Mouse (Mus musculus): ENCODE measurements around the gene Ddhd1. TPM values are rescaled to one million over a fixed set of nuclear protein-coding genes. Genes with fewer than 3 reads are reported as not detected.

The Ddhd1 gene
- polyA plus RNA-seq, 1 experiment from 2014 or later: 5.7 TPM

Small RNAs within 50 kb of the gene (microRNA-seq; reads per million reads assigned to microRNA genes)
- gene Mir5131: 0.61 reads per million

Other genes with a start within 250 kb of the Ddhd1 start
- 136 and 155 TPM in 2 replicates for gene Fermt2, start 128.0 kb downstream of the Ddhd1 start, polyA plus RNA-seq (2015; fragmentation: Nextera tagmentation; extraction: Ambion mirVana)

Measured in limb, embryonic 15.5 days (tissue).